Mouse (Mus musculus): ENCODE results near the gene Olfm1.

Olfm1 gene

DNA sequence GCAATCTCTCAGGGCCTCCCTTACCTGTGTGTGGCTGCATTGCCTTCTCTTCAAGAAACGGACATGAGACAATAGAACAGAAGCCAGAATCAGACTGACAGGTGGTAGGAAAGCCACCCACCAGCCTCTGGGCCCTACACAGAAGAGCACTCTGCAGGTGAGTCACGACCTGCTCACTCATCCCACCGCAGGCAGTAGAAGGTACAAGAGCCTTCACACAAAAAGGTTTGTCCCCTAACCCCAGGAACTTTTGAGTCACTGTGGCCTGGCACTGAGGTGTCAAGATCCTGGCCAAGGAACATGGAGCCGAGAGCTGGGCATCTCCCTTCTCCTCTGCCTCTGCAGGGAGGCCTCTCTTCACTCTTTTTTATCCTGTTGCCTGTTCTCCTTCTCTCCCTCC lies 42.3 kb downstream of the Olfm1 start:
- no peak for DNase-seq (ENCODE audit: low read depth, low spot score)

GRCm38 (mm10) chr2:28236447-28236846 lies 43.7 kb downstream of the Olfm1 start:
- DNase-seq (ENCODE audit: low read depth, low spot score) = no peak

GRCm38 (mm10) chr2:28239616-28240015 lies 46.8 kb downstream of the Olfm1 start:
- no peak for DNase-seq (ENCODE audit: low read depth, low spot score)

DNA sequence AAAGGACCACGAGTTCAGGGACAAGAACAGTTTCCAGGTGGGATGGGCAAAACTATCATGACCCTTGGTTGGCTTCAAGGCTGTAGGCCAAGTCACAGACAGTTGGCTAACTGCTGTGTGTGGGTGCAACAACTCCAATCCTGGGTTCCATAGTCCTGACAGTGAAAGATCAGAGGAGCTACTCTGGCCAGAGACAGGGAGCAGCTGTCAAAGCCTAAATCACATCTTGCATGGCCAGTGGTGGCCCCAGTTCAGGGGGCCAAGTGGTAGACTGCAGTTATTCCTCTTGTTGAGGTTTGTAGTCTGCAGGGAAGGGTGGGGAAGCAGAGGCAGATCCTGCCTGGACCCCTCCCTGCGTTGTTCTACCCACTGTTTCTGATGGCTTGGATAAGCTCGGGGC lies 48.1 kb downstream of the Olfm1 start:
- no peak for DNase-seq (ENCODE audit: low read depth, low spot score)

- no peak for DNase-seq (ENCODE audit: low read depth, low spot score)
Observed at GRCm38 (mm10) chr2:28241520-28242221, 48.9 kb downstream of the Olfm1 start.

- DNase-seq (ENCODE audit: low read depth, low spot score) = no peak
Observed at GRCm38 (mm10) chr2:28242222-28242543, 49.4 kb downstream of the Olfm1 start.

DNA sequence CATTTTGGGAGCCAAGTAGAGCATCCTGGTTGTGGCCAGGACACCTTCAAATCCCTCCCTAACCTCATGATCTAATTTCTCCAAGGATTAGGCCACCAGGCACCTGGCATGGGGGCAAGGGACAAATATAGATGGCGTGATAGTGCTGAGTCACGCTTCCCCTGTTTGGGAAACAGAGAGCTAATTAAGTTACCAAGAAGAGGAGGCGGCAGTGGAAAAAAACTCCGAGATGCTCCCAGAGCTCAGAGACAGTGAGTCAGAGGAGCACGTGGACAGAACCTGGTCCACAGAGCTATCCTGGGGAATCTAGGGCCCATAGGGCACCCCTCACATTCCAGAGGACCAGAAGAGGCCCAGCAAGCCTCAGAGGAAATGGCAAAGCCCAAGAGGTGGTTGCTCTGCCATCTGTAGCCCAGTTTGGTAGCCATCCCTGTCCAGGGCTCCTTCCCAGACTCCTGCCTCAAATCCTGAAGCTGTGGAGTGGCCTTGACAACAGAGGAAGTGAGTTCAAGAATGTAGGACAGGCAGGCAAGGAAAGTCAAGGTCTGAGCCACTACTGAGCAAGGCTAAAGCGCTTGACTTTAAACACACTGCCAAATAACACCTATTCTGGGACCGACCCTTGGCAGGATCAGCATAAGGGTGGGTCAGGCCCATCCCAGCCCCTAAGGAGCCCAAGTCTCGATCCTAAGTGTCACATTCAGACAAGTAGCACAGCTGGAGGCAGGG lies 52.0 kb downstream of the Olfm1 start:
- no peak for DNase-seq (ENCODE audit: low read depth, low spot score)

DNA sequence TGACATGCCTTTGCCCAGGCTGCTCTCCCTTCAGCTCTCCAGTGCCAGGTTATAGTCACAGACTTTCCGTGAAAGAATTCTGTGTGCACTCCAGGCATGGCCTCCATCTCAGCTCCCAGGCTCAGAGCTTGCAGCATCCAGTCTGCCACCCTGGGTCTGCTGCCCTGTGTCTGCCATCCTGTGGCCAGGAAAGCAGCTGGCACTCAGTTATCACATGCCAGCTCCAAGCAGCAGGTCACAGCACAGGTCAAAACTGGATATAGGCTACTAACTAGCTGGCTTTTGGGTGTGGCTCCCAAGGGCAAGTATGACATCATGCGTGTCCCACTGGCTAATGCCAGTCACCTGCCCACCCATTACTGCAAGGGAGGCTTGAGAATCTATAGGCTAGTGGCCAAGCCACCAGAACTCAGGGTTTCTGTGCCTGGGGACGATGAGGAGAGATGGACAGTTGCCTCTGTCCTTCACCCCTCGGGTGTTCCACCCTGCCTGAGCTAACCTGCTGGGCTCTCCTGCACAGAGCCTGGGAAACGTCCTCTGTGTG lies 53.4 kb downstream of the Olfm1 start:
- DNase-seq (ENCODE audit: low read depth, low spot score) = no peak

DNA sequence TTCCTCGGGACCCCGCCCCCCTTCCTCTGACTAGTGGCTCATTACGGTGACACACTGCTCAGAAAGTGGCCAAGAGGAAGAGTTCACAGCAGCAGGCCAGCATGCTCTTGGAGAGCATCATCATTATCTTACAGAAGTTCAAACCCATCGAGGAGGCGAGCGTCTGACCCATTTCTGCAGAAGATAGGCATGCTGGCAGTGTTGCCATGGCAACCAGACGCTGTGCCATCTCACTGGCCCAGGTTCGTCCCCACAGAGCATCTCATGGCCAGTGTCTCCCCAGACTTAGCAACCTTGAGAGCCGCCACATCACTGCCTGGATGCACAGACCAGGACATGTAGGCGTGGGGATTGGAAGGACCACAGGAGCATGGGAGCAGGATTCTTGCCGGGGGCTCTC lies 54.3 kb downstream of the Olfm1 start:
- DNase-seq (ENCODE audit: low read depth, low spot score) = no peak

DNA sequence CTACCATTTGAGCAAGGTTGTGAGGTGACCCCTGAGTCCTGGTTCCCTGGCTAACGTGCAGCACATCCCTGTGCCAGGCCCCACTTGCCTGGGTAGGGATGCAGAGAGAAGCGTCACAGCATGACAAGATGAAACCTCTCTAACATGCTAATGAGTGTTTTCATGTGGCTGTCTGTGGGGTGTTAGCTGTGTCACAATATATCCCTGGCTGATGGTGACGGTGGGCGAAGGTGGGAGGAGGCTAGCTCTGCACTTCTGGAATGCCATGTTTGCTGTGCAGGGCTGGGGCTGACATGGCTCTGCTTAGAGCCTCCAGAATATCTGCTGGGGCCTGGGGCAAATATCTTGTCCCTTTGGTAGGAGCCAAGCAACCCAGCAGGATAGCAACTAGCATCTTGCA lies 59.8 kb downstream of the Olfm1 start:
- DNase-seq (ENCODE audit: low read depth, low spot score) = no peak

DNA sequence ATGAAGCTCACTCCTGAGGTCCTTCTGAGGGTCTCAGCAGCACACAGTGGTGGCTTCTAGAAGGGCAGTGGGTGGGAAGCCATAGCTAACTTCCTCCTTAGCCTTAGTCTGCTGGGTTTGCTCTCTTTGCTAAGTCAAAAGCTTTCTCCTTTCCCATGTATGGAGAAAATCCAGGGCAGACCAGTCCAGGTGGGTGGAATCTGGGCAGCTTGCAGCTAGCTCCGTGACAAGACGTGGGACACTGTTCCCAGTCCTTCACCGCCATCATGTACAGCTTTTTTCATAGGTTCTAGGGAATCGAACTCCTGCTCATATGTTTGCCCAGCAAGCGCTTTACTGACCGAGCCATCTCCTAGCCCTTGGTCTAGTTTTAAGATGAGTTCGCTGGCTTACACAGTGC lies 63.2 kb downstream of the Olfm1 start:
- no peak for DNase-seq (ENCODE audit: low read depth, low spot score)

GRCm38 (mm10) chr2:28261438-28261837 lies 68.6 kb downstream of the Olfm1 start:
- no peak for DNase-seq (ENCODE audit: low read depth, low spot score)

- DNase-seq (ENCODE audit: low read depth, low spot score) = no peak
Observed at GRCm38 (mm10) chr2:28267776-28268275, 75.0 kb downstream of the Olfm1 start.

DNA sequence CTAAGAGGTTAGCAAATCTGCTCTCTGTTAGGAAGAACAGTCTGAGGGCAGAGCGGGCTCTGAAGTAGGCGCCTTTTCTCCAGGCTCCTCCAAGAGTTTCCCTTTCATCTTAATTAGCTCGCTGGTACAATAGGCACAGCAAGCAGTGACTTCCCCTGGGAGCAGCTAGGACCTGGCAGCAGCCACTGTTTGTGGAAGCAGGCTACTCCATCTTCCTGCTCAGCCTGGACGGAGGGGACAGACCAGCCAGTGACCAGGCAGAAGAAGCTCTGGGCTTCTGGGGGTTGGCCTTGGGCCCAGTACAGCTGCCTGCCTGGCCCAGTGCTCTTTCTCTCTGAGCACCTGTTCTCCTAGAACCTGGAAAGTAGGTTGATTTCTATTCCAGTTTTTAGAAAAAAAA lies 77.8 kb downstream of the Olfm1 start:
- DNase-seq (ENCODE audit: low read depth, low spot score) = no peak

GRCm38 (mm10) chr2:28272218-28272965 lies 79.6 kb downstream of the Olfm1 start:
- DNase-seq (ENCODE audit: low read depth, low spot score) = no peak

DNA sequence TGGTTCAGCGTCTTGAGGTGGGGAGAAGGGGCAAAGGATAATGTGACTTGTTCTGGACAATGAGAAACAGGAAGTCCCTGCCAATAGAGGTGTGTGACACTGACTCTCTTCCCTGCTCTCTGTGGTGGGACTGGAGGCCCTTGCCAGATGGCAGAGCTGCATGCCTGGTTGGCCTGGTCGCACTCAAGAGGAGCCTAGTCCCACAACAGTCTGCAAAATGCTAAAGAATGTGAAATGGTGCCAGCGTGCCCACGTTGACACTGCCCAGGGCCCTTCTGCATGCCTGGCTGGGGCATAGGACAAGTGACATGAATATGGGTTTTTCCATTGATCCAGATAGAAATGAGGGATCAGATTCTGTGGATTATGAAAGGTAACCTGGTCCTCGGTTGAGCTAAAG lies 81.2 kb downstream of the Olfm1 start:
- no peak for DNase-seq (ENCODE audit: low read depth, low spot score)

- DNase-seq (ENCODE audit: low read depth, low spot score) = no peak
Observed at GRCm38 (mm10) chr2:28275345-28275744, 82.6 kb downstream of the Olfm1 start.

GRCm38 (mm10) chr2:28278150-28278549 lies 85.4 kb downstream of the Olfm1 start:
- DNase-seq (ENCODE audit: low read depth, low spot score) = peak; percentile 70

DNA sequence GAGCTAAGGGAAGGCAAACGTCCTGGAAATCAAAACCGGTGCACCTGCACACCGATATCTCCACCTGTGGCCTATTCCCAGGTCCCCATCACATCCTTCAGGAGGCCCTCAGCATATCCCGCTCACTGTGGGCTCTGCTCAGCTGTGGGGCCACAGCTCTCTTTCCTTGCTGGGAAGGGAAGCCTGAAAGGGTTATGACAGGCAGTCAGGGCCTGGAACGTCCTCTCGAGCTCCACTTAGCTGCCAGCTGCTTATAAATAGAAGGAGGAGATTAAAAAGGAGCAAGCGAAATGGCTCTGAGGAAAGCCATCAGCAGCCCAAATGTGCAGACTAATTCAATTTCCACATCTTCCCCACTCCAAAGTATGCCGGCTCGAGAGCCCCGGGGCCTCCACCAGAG lies 86.1 kb downstream of the Olfm1 start:
- DNase-seq (ENCODE audit: low read depth, low spot score) = no peak

Measured in retina, postnatal 7 days (tissue).